Mouse (Mus musculus) gastrocnemius, postnatal 36 days (tissue): ENCODE measurements at regions not wholly inside any gene's neighbourhood (a gene's known extent, or its start where the extent isn't known, plus 50 kb on each side); places are given as distances from the start of the nearest gene placed in this dataset.

Experiments
- DNase-seq, 2 experiments: peaks; one replicate each; pipeline ENCODE4 v3.0.0; 2022
- intact Hi-C: fragments of 180-260 bp; cut with DNase I; formaldehyde crosslinking; loops from one replicate; pipeline ENCODE4 v1.15.1; 2025

DNA sequence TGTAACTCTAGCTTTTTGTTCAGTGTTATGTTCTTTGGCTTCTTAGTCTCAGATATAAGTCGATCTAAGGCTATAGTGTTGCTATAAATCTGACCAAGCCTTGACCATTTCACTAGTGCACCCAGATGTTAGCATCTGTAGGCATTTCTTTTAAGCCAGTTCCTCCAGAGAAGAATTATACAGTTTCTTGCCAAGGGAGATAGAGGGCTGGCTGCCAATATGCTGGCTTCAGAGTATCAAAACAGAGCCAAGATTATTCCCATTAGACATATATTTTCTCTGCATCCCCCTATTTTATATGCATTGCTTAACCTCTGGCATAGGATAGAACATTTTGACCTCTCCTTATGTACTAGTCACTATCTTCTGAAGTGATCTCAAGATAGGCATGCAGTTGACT is 487.5 kb downstream of the Synb start:
- DNase-seq = no peak
- intact Hi-C loops = no loop called here

- intact Hi-C loops = no loop called here
Measured at GRCm38 (mm10) chr14:68784395-68784794, 509.7 kb downstream of the Synb start.

DNA sequence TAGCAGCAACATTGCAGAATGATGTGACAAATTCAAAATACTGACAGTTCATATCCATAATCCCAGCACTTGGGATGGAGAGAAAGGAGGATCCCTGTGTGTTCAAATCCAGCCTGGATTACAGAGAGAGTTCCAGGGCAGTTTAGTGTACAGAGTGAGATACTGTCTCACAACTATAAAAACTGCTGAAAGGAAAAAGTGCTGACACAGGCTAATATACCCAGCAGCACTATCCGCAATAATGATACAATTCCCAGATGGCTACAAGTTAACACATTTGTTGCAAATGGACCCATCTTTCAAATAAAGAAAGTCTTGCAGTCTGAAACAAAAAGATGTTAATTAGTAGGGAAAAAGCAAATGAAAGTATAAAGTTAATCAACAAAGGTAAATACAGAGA is 510.9 kb downstream of the Synb start:
- no peak for DNase-seq
- intact Hi-C loops = no loop called here

More at GRCm38 (mm10) chr14:68784395-68784794, 509.7 kb downstream of the Synb start:
- no peak for DNase-seq

- intact Hi-C loops = no loop called here
- no peak for DNase-seq
Measured at GRCm38 (mm10) chr14:68770411-68770810, 523.7 kb downstream of the Synb start.

DNA sequence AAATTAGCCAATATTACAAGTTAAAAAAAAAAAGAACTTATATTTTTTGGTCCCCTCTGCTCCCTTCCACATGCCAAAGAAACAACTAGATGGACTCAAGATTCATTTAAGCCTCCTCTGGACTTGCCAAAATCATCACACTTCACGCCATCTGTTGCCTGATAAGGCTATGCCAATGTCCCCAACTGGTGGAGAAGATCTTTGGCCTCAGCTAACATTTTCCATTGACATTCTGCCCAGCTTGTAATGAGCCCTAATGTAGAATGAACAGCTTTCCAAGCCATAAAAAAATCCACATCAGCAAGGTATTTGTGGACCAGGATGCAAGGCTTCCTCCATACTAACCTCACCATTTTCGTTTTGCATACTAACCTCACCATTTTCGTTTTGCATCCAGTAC is 531.2 kb downstream of the Synb start:
- intact Hi-C loops = no loop called here
- DNase-seq = no peak

- no peak for DNase-seq
- intact Hi-C loops = no loop called here
Measured at GRCm38 (mm10) chr14:68744661-68745060, 549.4 kb downstream of the Synb start.

GRCm38 (mm10) chr14:68738474-68738873 is 555.6 kb downstream of the Synb start:
- intact Hi-C loops = loop anchor here (5.0 kb wide), 1 partner anchor 404 kb away; no protein-coding TSS in a partner anchor
- DNase-seq = no peak

DNA sequence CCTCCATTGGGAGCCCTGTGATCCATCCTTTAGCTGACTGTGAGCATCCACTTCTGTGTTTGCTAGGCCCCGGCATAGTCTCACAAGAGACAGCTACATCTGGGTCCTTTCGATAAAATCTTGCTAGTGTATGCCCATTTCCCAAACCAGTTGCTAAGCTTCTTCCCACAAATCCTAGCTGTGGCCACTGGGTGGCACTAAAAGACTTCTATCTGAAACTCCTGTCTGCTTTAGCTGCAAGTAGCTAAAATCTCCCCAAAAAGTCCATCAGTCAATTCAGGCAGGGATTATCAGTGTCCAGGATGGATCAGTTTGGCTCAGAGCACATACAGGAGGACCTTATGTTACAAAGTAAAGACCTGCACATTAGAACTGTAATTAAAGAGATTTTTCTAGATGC is 558.3 kb downstream of the Synb start:
- DNase-seq = peak; percentile 18 to 22
- intact Hi-C loops = loop anchor here (2.0 to 5.0 kb wide), 3 partner anchors 233 to 407 kb away; no protein-coding TSS in a partner anchor

DNA sequence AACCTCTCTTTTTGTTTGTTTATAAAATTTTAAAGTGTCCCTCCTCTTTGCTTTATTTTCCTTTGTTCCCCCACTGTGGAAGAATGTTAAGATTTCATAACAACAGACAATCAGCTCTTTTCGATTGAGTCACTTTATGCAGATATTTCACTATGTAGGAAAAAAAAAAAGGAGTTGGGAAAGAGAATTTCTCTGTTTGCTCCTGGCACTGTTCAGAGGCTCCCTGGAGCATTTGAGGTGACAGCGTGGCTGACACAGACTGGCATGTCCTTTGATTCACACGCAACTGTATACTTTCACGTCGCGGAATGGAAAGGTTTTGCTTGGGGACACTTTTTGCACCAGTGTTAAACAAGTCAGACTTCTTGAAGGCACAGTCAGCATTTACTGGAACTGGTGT is 572.9 kb downstream of the Synb start:
- intact Hi-C loops = loop anchor here (2.0 kb wide), 1 partner anchor 18 kb away; no protein-coding TSS in a partner anchor
- no peak for DNase-seq

DNA sequence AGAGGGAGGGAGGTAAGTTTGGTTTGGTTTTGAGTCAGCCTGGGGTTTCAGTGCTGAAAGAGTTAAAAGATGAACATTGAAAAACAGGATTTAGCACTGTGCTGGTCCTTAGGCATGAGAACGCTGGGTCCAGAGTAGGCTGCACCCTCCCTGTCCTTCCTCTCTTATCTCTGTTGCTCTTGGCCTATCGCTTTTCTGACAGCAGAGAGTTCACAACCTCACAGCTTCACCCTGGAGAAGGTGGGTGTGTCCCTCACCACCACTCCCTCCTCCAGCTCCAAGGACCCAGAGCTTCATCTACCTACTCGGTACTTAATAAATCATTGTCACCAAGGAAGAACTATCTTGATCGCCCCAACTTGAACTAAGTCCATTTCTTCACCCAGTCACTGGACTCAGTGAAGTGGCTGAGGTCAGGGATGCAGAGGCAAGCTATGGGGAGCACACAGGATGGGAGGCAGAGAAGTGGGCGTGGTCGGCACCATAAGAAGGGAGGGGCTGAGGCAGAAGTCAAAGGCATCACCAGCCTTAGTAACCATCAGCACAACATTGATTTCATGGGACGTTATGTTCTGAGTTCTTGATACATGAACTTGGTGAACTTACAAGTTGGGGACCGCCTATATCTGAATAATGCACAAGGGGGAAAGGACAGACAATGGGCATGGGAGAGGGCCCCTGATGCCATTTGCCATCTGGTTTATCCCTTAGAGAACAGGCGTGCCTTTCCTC is 574.5 kb downstream of the Synb start:
- DNase-seq = no peak
- intact Hi-C loops = loop anchor here (2.0 kb wide), 1 partner anchor 17 kb away; no protein-coding TSS in a partner anchor

GRCm38 (mm10) chr14:68718846-68719245 is 575.3 kb downstream of the Synb start:
- intact Hi-C loops = no loop called here
- no peak for DNase-seq
